Mouse (Mus musculus) layer of hippocampus, adult 2 months (tissue): ENCODE measurements around the gene Ift57. TPM values are rescaled to one million over a fixed set of nuclear protein-coding genes. Genes with fewer than 3 reads are reported as not detected.

Experiments
- DNase-seq, 2 experiments: peaks; one replicate each; pipeline ENCODE4 v3.0.0; 2022; ENCODE audit warnings: low spot score in 2 of 2
- H3K27ac ChIP-seq: fragments of 200-600 bp; 2 replicates; pipeline ENCODE4 v1.8.1; 2022
- H3K4me3 ChIP-seq: fragments of 200-600 bp; 2 replicates; pipeline ENCODE4 v1.8.1; 2022; ENCODE audit warnings: mild to moderate bottlenecking
- CTCF ChIP-seq: fragments of 200-600 bp; conservative IDR thresholded peaks from 2 replicates; pipeline ENCODE4 v1.8.1; 2022; ENCODE audit warnings: antibody characterized with exemption, mild to moderate bottlenecking, moderate library complexity
- total RNA-seq, 2 experiments: library from RNA; stranded (reverse); gene quantifications; 2 replicates each; pipeline ENCODE4 v1.2.3; 2021

Gene Ift57
- total RNA-seq, 2 experiments from 2014 or later, result 53.7 to 53.8 TPM

GRCm38 (mm10) chr16:49787714-49788113, 88.7 kb downstream of the Ift57 start:
- TF ChIP-seq CTCF, result no peak
- H3K27ac ChIP-seq, result no peak overlapping the region
- H3K4me3 ChIP-seq, result no peak overlapping the region
- DNase-seq, result no peak

DNA sequence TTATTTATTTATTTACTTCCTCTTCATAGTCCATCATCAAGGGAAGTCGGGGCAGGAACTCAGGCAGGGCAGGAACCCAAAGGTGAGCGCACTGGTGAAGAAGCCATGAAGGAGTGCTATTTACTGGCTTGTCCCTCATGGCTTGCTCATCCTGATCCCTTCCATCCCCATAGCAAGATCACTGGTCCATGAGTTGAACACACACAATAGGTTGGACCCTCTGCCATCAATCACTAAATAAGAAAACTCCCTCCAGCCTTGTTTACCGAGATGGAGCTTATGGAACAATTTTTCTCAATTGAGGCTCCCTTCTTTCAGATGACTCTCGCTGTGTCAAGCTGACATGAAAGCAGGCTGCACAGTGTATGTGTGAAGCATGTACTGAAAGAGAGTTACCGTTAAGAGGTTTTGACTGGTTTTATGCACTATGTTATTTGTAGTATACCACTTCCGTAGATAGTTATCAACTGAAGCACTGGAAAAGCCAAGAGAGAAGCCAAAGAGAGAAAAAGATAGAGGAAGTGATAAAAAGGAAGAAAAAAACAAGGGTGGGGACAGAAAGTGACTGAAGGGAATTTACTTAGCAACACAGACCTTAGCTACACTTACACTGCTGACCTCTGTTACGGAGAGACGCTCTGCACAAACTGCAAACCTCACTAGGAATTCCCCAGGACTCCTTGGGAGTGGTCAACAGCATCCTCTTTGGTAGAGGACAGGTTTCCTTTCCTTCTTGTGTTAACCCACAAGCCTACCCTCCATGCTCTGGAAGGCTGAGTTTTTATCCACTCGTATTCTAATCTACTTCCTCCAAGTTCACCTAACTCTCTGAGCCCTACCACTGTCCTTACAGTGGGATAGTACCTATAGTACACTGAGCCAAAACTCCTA, 91.8 kb downstream of the Ift57 start:
- no peak for DNase-seq
- H3K4me3 ChIP-seq, result no peak overlapping the region
- TF ChIP-seq CTCF, result no peak
- H3K27ac ChIP-seq, result no peak overlapping the region

- Histone ChIP-seq H3K27ac (no peak overlapping the region), H3K4me3 (no peak overlapping the region)
- DNase-seq, result no peak
- no peak for TF ChIP-seq CTCF
Observed at GRCm38 (mm10) chr16:49792446-49792878, 93.4 kb downstream of the Ift57 start.

- no peak for TF ChIP-seq CTCF
- Histone ChIP-seq H3K4me3 (no peak overlapping the region), H3K27ac (no peak overlapping the region)
- no peak for DNase-seq
Observed at GRCm38 (mm10) chr16:49793596-49793995, 94.6 kb downstream of the Ift57 start.

DNA sequence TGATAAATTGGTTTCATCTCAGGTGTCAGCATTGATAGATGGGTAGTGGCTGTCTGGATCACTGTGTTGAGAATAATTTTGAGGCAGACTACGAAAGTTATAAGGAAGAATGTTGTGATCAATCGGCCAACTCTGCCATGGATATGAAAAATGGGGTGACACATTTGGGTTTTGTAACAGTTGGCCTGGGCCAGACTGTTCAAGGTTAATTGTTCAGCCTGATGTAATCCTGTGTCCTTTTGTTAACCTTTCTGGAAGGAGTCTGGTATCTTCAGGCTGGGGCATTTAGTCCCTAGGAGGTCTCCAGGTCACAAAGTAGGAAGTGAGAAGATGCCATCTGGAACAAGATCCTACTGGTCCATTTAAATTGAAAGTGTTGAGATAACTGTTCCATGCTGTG, 97.2 kb downstream of the Ift57 start:
- H3K27ac ChIP-seq, result no peak overlapping the region
- no peak for DNase-seq
- no peak overlapping the region for H3K4me3 ChIP-seq
- TF ChIP-seq CTCF, result no peak

- Histone ChIP-seq H3K4me3 (no peak overlapping the region), H3K27ac (no peak overlapping the region)
- DNase-seq, result no peak
- TF ChIP-seq CTCF, result no peak
Observed at GRCm38 (mm10) chr16:49796954-49797353, 97.9 kb downstream of the Ift57 start.

GRCm38 (mm10) chr16:49798790-49799189, 99.8 kb downstream of the Ift57 start:
- no peak for TF ChIP-seq CTCF
- Histone ChIP-seq H3K27ac (no peak overlapping the region), H3K4me3 (no peak overlapping the region)
- DNase-seq, result no peak

- TF ChIP-seq CTCF, result no peak
- DNase-seq, result no peak
- Histone ChIP-seq H3K4me3 (no peak within 1 kb of the TSS), H3K27ac (no peak within 1 kb of the TSS)
Observed at GRCm38 (mm10) chr16:49799597-49800561, 100.8 kb downstream of the Ift57 start, which contains the start of gene Cd47. Gene Cd47, plus strand, starts transcription at chr16:49800533.

- TF ChIP-seq CTCF, result no peak
- H3K27ac ChIP-seq, result no peak overlapping the region
- no peak for DNase-seq
- H3K4me3 ChIP-seq, result no peak overlapping the region
Observed at GRCm38 (mm10) chr16:49800996-49801395, 102.0 kb downstream of the Ift57 start.

DNA sequence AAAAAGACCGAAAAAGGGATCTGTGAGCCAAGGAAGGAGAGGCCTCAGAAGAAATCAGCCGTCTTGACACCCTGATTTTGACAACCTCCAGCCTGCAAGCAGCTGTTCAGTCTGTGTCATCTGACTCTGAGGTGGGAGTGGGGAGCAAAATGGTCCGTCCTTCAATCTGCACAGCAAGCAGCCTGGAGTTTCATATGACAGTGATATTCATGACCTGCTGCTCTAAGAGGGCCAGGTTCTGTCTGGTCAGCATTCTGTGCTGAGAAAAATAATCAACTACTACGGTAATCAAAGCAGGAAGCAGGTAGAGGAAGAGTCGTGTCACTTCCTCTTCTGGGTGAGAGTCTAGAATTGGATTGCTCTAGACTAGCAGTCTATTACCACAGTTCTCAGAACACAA, 102.4 kb downstream of the Ift57 start:
- no peak for DNase-seq
- no peak overlapping the region for H3K4me3 ChIP-seq
- no peak for TF ChIP-seq CTCF
- H3K27ac ChIP-seq, result no peak overlapping the region

- Histone ChIP-seq H3K4me3 (no peak overlapping the region), H3K27ac (no peak overlapping the region)
- TF ChIP-seq CTCF, result no peak
- DNase-seq, result no peak
Observed at GRCm38 (mm10) chr16:49802993-49803392, 104.0 kb downstream of the Ift57 start.

DNA sequence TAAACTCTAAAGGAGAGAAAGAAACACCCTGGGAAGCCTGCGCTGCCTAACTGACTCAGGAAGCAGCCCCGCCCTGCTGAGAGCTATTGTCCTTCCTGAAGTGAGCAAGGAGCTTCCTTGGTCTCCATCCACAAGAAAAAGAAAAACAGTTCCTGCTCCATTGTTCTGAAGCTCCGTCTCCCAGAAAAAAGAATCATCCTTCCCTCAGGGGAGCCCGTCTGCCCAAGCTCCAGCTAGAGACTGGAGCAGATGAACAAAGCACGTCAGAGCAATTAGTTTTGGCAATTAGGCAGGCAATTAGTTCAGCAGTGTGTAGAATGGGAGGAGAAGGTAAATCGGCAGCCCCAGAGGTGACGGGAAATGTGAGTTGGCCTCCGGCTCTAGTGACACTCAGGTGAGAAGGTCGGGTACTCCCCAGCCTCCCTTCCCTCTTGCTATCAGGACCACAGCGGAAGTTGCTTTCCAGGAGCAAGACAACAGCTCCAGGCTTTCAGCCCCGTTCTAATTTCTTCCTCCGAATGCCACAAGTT, 105.0 kb downstream of the Ift57 start:
- no peak for DNase-seq
- no peak for TF ChIP-seq CTCF
- Histone ChIP-seq H3K27ac (no peak overlapping the region), H3K4me3 (peak overlapping the region; percentile 22)

DNA sequence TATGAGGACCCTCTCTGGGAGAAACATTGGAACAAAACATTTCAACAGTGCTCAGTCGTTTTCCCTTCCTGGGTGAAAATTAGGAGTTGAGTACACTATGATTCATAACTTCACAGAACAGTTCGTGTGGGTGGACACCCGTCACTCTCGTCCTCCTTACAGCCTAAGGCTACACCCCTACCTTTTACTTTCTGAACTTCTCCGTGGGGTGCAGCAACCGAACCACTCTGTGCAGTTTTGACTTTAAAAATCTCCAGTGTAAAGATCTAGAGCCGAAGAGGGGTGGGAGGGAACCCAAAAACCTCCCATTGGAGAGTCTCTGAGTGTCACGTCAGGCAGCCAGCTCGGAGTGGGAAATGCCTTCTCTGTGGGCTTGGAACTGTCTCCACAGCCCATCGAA, 107.9 kb downstream of the Ift57 start:
- TF ChIP-seq CTCF, result no peak
- Histone ChIP-seq H3K27ac (no peak overlapping the region), H3K4me3 (no peak overlapping the region)
- DNase-seq, result no peak
